25 mouse cellular contexts compared by ENCODE assay signal in the genomic region with DNA sequence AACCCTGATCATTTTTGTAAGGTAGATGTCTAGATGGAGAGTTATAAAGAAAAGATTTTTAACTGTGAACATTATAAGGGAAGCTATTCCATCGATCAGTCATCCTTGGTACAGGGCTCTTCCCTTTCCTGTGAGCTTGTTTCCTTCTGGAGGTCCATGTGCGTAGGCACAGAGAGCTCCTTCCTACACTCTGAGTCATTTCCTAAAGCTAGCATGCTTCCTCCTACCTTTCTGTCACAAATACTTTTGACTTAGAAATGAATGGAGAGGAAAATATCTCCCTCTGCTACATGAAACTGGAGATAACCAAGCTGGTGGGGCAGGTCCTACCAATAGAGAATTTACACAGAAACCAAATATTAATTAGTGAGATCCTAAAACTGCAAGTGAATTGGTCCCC. TPM values are rescaled to one million over a fixed set of nuclear protein-coding genes. Genes with fewer than 3 reads are reported as not detected.
"Had no signal": no experiment of that assay in that cellular context is flagged by ENCODE, and none has a peak within 500 bp of the region (broad histone marks: within the 10 kb centered on the region; RNA-seq: fewer than 3 reads in every experiment).

No protein-coding gene starts in this region.

- H3K27ac ChIP-seq: midbrain, embryonic 10.5 days; midbrain, embryonic 12.5 days; neural tube, embryonic 13.5 days; neural tube, embryonic 15.5 days had no signal

- H3K4me1 ChIP-seq: midbrain, embryonic 10.5 days; midbrain, embryonic 12.5 days; neural tube, embryonic 13.5 days; neural tube, embryonic 15.5 days had no signal

- H3K4me3 ChIP-seq: midbrain, embryonic 10.5 days; midbrain, embryonic 12.5 days; myocyte; neural tube, embryonic 13.5 days; neural tube, embryonic 15.5 days had no signal

- H3K27me3 ChIP-seq: midbrain, embryonic 12.5 days; neural tube, embryonic 13.5 days; neural tube, embryonic 15.5 days had no signal

- DNase-seq: lung, adult 18-20 months; lung, embryonic 14.5 days; lung, postnatal 10 days; lung, postnatal 4 days; midbrain, embryonic 14.5 days; retina, postnatal 1 day; right cerebral cortex, postnatal 14 days; spleen, adult 18-20 months; thymus, adult 2 months; thymus, postnatal 25 days; thymus, postnatal 4 days had no signal

- H3K9me3 ChIP-seq: midbrain, embryonic 10.5 days; midbrain, embryonic 12.5 days; neural tube, embryonic 13.5 days; neural tube, embryonic 15.5 days had no signal

- H3K36me3 ChIP-seq: midbrain, embryonic 10.5 days; midbrain, embryonic 12.5 days; neural tube, embryonic 13.5 days; neural tube, embryonic 15.5 days had no signal

RNA-seq across cellular contexts. Expression of a gene that starts 21.9 kb away (rescaled TPM):
- total RNA-seq: megakaryocyte, adult 5-6 weeks; megakaryocyte-erythroid progenitor cell, adult 5-6 weeks had no signal
- polyA plus RNA-seq: midbrain, embryonic 10.5 days; midbrain, embryonic 12.5 days; midbrain, embryonic 14.5 days; midbrain, embryonic 16.5 days; neural tube, embryonic 11.5 days; neural tube, embryonic 13.5 days; neural tube, embryonic 15.5 days; small intestine, adult 2 months; stomach, embryonic 14.5 days had no signal

RNA-seq across cellular contexts. Expression of a gene that starts 34.9 kb away (rescaled TPM):
- total RNA-seq: megakaryocyte, adult 5-6 weeks had no signal
- polyA plus RNA-seq: myocyte; small intestine, adult 2 months; stomach, embryonic 14.5 days; stomach, embryonic 16.5 days had no signal

RNA-seq across cellular contexts. Expression of a gene that starts 47.8 kb away (rescaled TPM):
- total RNA-seq: megakaryocyte, adult 5-6 weeks; megakaryocyte-erythroid progenitor cell, adult 5-6 weeks had no signal
- polyA plus RNA-seq: midbrain, embryonic 12.5 days; midbrain, embryonic 14.5 days; midbrain, embryonic 16.5 days; small intestine, adult 2 months; stomach, embryonic 14.5 days; testis, adult 2 months; urinary bladder, adult 2 months had no signal
